Mouse (Mus musculus): ENCODE data around the gene Dnm3.

- no peak for TF ChIP-seq POLR2A (IDR thresholded peaks at IDR 0.05; ENCODE audit: borderline replicate concordance, extremely low read depth, insufficient read depth, insufficient read length, poor library complexity, severe bottlenecking)
- no peak for TF ChIP-seq CTCF (IDR thresholded peaks at IDR 0.05; ENCODE audit: borderline replicate concordance, extremely low read depth, insufficient read depth, insufficient read length)
Observed at GRCm38 (mm10) chr1:162163687-162164484, 313.9 kb downstream of the Dnm3 start.
